Mouse (Mus musculus) kidney, postnatal 0 days (tissue): ENCODE measurements around the gene Ptpn1. TPM values are rescaled to one million over a fixed set of nuclear protein-coding genes. Genes with fewer than 3 reads are reported as not detected.

Experiments used
- ATAC-seq: fragments of 200-750 bp; cut with Nextera tagmentation; replicated peaks from 2 replicates; pipeline ENCODE4 v1.8.0; 2017; ENCODE audit warnings: low read depth, moderate number of reproducible peaks, moderate TSS enrichment, moderate library complexity; ENCODE audit not compliant: low FRiP score
- DNase-seq: peaks from one replicate; pipeline ENCODE4 v3.0.0-alpha.2; 2016; ENCODE audit warnings: low spot score
- H3K27ac ChIP-seq: fragments of 300-500 bp; sonication (generic); 2 replicates; pipeline ENCODE4 v1.5.1; 2014; ENCODE audit warnings: mild to moderate bottlenecking
- H3K27me3 ChIP-seq: fragments of 300-500 bp; sonication (generic); 2 replicates; pipeline ENCODE4 v1.6.1; 2014; ENCODE audit warnings: low read length, mixed read lengths; ENCODE audit not compliant: insufficient read depth
- H3K36me3 ChIP-seq: fragments of 300-500 bp; sonication (generic); 2 replicates; pipeline ENCODE4 v1.6.1; 2014; ENCODE audit warnings: low read length, mixed read lengths; ENCODE audit not compliant: insufficient read depth
- H3K4me1 ChIP-seq: fragments of 300-500 bp; sonication (generic); replicated peaks from 2 replicates; pipeline ENCODE4 v1.6.1; 2014; ENCODE audit warnings: antibody characterized with exemption, low read length, mixed read lengths; ENCODE audit not compliant: insufficient read depth
- H3K4me2 ChIP-seq: fragments of 300-500 bp; sonication (generic); 2 replicates; pipeline ENCODE4 v1.6.1; 2014; ENCODE audit warnings: mild to moderate bottlenecking, low read length, moderate library complexity, mixed read lengths
- H3K4me3 ChIP-seq: fragments of 300-500 bp; sonication (generic); replicated peaks from 2 replicates; pipeline ENCODE4 v1.5.1; 2014; ENCODE audit warnings: low read depth, low read length
- H3K9ac ChIP-seq: fragments of 300-500 bp; sonication (generic); 2 replicates; pipeline ENCODE4 v1.6.1; 2014; ENCODE audit warnings: low read depth, low read length
- H3K9me3 ChIP-seq: fragments of 300-500 bp; sonication (generic); replicated peaks from 2 replicates; pipeline ENCODE4 v1.6.1; 2016; ENCODE audit warnings: low read length, inconsistent platforms, mixed read lengths
- CTCF ChIP-seq: IDR thresholded peaks from 2 replicates; pipeline ENCODE4 v1.5.1; 2016; ENCODE audit warnings: antibody characterized with exemption, low read depth, mild to moderate bottlenecking, moderate library complexity
- WGBS: fragments of 180-500 bp; shearing (Covaris S2); extraction: QIAGEN DNeasy Blood & Tissue Kit; methylation state at CpG from one replicate; pipeline ENCODE4 v1.1.7; 2014; 5-methylcytosine and 5-hydroxymethylcytosine counted together
- polyA plus RNA-seq: library from polyadenylated mRNA; unstranded; fragments of >200 nt; fragmentation: Nextera tagmentation; extraction: Ambion mirVana; gene quantifications from 2 replicates; pipeline ENCODE4 v1.2.1, GENCODE M21; 2015

Gene Ptpn1
- polyA plus RNA-seq, 1 experiment from 2014 or later = 54.2 TPM

- 0 out of 2 replicates have a peak, but pooled peaks cover 2% of the 10 kb centered on the region for H3K36me3 ChIP-seq
- no peak for DNase-seq
- no peak overlapping the region for H3K4me2 ChIP-seq
- no peaks in the 10 kb centered on the region for H3K9me3 ChIP-seq
- H3K27ac ChIP-seq = 0 out of 2 replicates have a peak overlapping the region, but pooled peaks have one; percentile 31
- H3K4me3 ChIP-seq = no peak overlapping the region
- H3K4me1 ChIP-seq = peaks cover 11% of the 10 kb centered on the region; the same call in 1 of the 2 replicates
- 25% methylated on average over 12 of the region's 12 CpGs for WGBS
- no peak overlapping the region for H3K9ac ChIP-seq
- TF ChIP-seq CTCF = no peak
- ATAC-seq = peak; percentile 60
- H3K27me3 ChIP-seq = no peaks in the 10 kb centered on the region
Observed at GRCm38 (mm10) chr2:168003431-168003830, 71.6 kb downstream of the Ptpn1 start.

- Histone ChIP-seq H3K4me1 (peaks cover 11% of the 10 kb centered on the region; the same call in 1 of the 2 replicates), H3K27ac (no peak overlapping the region), H3K9me3 (no peaks in the 10 kb centered on the region), H3K27me3 (no peaks in the 10 kb centered on the region), H3K9ac (no peak overlapping the region), H3K4me3 (no peak overlapping the region), H3K36me3 (0 out of 2 replicates have a peak, but pooled peaks cover 2% of the 10 kb centered on the region), H3K4me2 (no peak overlapping the region)
- WGBS = 58% methylated on average over 2 of the region's 2 CpGs
- TF ChIP-seq CTCF = peak; percentile 58
- ATAC-seq = no peak
- no peak for DNase-seq
Observed at GRCm38 (mm10) chr2:168004369-168004768, 72.5 kb downstream of the Ptpn1 start.

GRCm38 (mm10) chr2:168005005-168005404 lies 73.1 kb downstream of the Ptpn1 start:
- TF ChIP-seq CTCF = no peak
- ATAC-seq (no peak), DNase-seq (no peak)
- Histone ChIP-seq H3K9ac (no peak overlapping the region), H3K27me3 (no peaks in the 10 kb centered on the region), H3K27ac (no peak overlapping the region), H3K4me1 (peaks cover 11% of the 10 kb centered on the region; the same call in 1 of the 2 replicates), H3K4me3 (no peak overlapping the region), H3K9me3 (no peaks in the 10 kb centered on the region), H3K4me2 (no peak overlapping the region), H3K36me3 (0 out of 2 replicates have a peak, but pooled peaks cover 2% of the 10 kb centered on the region)
- 83% methylated on average over 3 of the region's 3 CpGs for WGBS

GRCm38 (mm10) chr2:168005616-168006015 lies 73.8 kb downstream of the Ptpn1 start:
- DNase-seq (peak; percentile 61), ATAC-seq (peak; percentile 47)
- Histone ChIP-seq H3K9ac (no peak overlapping the region), H3K27me3 (no peaks in the 10 kb centered on the region), H3K36me3 (no peaks in the 10 kb centered on the region), H3K4me2 (no peak overlapping the region), H3K27ac (no peak overlapping the region), H3K4me1 (peaks cover 14% of the 10 kb centered on the region; the same call in 1 of the 2 replicates), H3K4me3 (no peak overlapping the region), H3K9me3 (no peaks in the 10 kb centered on the region)
- WGBS = 38% methylated on average over 3 of the region's 3 CpGs
- TF ChIP-seq CTCF = no peak

- Histone ChIP-seq H3K27me3 (no peaks in the 10 kb centered on the region), H3K9ac (no peak overlapping the region), H3K9me3 (no peaks in the 10 kb centered on the region), H3K27ac (no peak overlapping the region), H3K4me3 (no peak overlapping the region), H3K4me2 (no peak overlapping the region), H3K4me1 (peaks cover 19% of the 10 kb centered on the region; the same call in 1 of the 2 replicates), H3K36me3 (no peaks in the 10 kb centered on the region)
- ATAC-seq (no peak), DNase-seq (no peak)
- WGBS = 82% methylated on average over 6 of the region's 6 CpGs
- TF ChIP-seq CTCF = no peak
Observed at GRCm38 (mm10) chr2:168006489-168006888, 74.6 kb downstream of the Ptpn1 start.

GRCm38 (mm10) chr2:168008132-168008531 lies 76.3 kb downstream of the Ptpn1 start:
- H3K4me2 ChIP-seq = no peak overlapping the region
- no peaks in the 10 kb centered on the region for H3K9me3 ChIP-seq
- H3K4me1 ChIP-seq = peaks cover 17% of the 10 kb centered on the region; the same call in 1 of the 2 replicates
- H3K4me3 ChIP-seq = no peak overlapping the region
- no peak for TF ChIP-seq CTCF
- H3K9ac ChIP-seq = no peak overlapping the region
- 86% methylated on average over 3 of the region's 3 CpGs for WGBS
- no peaks in the 10 kb centered on the region for H3K36me3 ChIP-seq
- DNase-seq (no peak), ATAC-seq (no peak)
- no peaks in the 10 kb centered on the region for H3K27me3 ChIP-seq
- no peak overlapping the region for H3K27ac ChIP-seq
